Comparison of ENCODE assay signal across 16 mouse cellular contexts in the genomic region with DNA sequence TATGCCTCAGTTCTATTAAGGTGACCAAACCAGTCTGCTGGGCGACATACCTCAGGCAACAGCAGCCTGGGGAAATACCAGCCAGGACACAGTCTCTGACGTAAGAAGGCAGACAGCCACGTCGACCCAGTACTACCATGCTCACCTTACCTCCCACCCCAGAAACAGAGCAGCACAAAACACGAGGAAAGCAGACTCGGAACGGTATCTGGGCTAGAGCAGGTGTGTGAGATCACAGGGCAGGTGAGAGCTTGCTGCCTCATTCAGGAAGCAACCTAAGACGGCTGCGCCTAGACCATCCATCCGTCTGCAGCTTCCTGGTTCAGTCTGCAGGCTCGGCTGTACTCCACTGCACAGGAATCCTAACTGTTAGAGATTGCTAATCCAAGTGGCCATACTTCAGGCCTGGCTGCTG. TPM values are rescaled to one million over a fixed set of nuclear protein-coding genes. Genes with fewer than 3 reads are reported as not detected.
DNase-seq lines count a peak whose midpoint lies in the region; ATAC-seq lines count a peak whose summit lies in the region.
"Had no signal": no experiment of that assay in that cellular context is flagged by ENCODE, and none has a peak within 500 bp of the region (broad histone marks: within the 10 kb centered on the region; RNA-seq: fewer than 3 reads in every experiment).

No protein-coding gene starts in this region.

- peaks cover 56% of the 10 kb centered on the region for H3K4me1 ChIP-seq in limb, embryonic 13.5 days
- peaks cover 22% of the 10 kb centered on the region for H3K4me1 ChIP-seq in limb, embryonic 10.5 days
- peaks cover 12% of the 10 kb centered on the region; the same call in 1 of the 2 replicates for H3K4me1 ChIP-seq in stomach, embryonic 15.5 days
- H3K4me1 ChIP-seq: liver, embryonic 15.5 days had no signal

- no peaks in the 10 kb centered on the region for H3K9me3 ChIP-seq in limb, embryonic 13.5 days
- no peaks in the 10 kb centered on the region for H3K9me3 ChIP-seq in limb, embryonic 10.5 days (replicated peaks)
- no peaks in the 10 kb centered on the region for H3K9me3 ChIP-seq in stomach, embryonic 15.5 days
- H3K9me3 ChIP-seq: forebrain, embryonic 13.5 days; liver, embryonic 15.5 days; midbrain, embryonic 12.5 days had no signal

- ATAC-seq in limb, embryonic 13.5 days (ENCODE audit: low FRiP score, low read depth): no peak
- ATAC-seq in stomach, embryonic 15.5 days (ENCODE audit: insufficient read depth, low FRiP score, low read depth): peak; percentile 50; the same call in 1 of the 2 replicates
- ATAC-seq: forebrain, embryonic 13.5 days had no signal

- H3K9ac ChIP-seq in limb, embryonic 13.5 days: no peak overlapping the region
- H3K9ac ChIP-seq in stomach, embryonic 15.5 days: no peak overlapping the region
- H3K9ac ChIP-seq: forebrain, embryonic 13.5 days; liver, embryonic 15.5 days; midbrain, embryonic 12.5 days had no signal

- 82% methylated on average over 11 of the region's 11 CpGs for WGBS in limb, embryonic 13.5 days
- 84% methylated on average over 11 of the region's 11 CpGs for WGBS in limb, embryonic 10.5 days
- 62% methylated on average over 11 of the region's 11 CpGs for WGBS in stomach, embryonic 15.5 days

- no peaks in the 10 kb centered on the region for H3K27me3 ChIP-seq in limb, embryonic 13.5 days
- no peaks in the 10 kb centered on the region for H3K27me3 ChIP-seq in limb, embryonic 10.5 days (ENCODE audit: low read depth, poor library complexity, severe bottlenecking)
- H3K27me3 ChIP-seq in stomach, embryonic 15.5 days (replicated peaks): no peaks in the 10 kb centered on the region
- H3K27me3 ChIP-seq: forebrain, embryonic 13.5 days; liver, embryonic 15.5 days; midbrain, embryonic 12.5 days had no signal

- no peak for DNase-seq in limb, embryonic 10.5 days (ENCODE audit: low spot score)
- DNase-seq in kidney, adult 18-20 months: peak; percentile 26
- DNase-seq in kidney, postnatal 36 days: peak; percentile 27 to 28
- no peak for DNase-seq in B cell, adult 2 months
- no peak for DNase-seq in adipocyte (ENCODE audit: low spot score)
- DNase-seq in frontal cortex, postnatal 10 days (ENCODE audit: low spot score in 2 of 2): no peak
- DNase-seq: cerebellum, adult 18-20 months; gastrocnemius, postnatal 10 days; thymus, postnatal 14 days had no signal

- H3K4me3 ChIP-seq in limb, embryonic 13.5 days: no peak overlapping the region
- no peak overlapping the region for H3K4me3 ChIP-seq in limb, embryonic 10.5 days
- no peak overlapping the region for H3K4me3 ChIP-seq in stomach, embryonic 15.5 days (replicated peaks)
- H3K4me3 ChIP-seq: forebrain, embryonic 13.5 days; layer of hippocampus, adult 2 months; liver, embryonic 15.5 days; midbrain, embryonic 12.5 days had no signal

- no peaks in the 10 kb centered on the region for H3K36me3 ChIP-seq in limb, embryonic 13.5 days
- H3K36me3 ChIP-seq in limb, embryonic 10.5 days: peaks cover 3% of the 10 kb centered on the region
- H3K36me3 ChIP-seq in stomach, embryonic 15.5 days: no peaks in the 10 kb centered on the region
- H3K36me3 ChIP-seq: G1E; liver, embryonic 15.5 days; midbrain, embryonic 12.5 days had no signal

- H3K4me2 ChIP-seq in limb, embryonic 13.5 days (replicated peaks): no peak overlapping the region
- H3K4me2 ChIP-seq in stomach, embryonic 15.5 days: no peak overlapping the region
- H3K4me2 ChIP-seq: forebrain, embryonic 13.5 days; liver, embryonic 15.5 days; midbrain, embryonic 12.5 days had no signal

- H3K27ac ChIP-seq in limb, embryonic 13.5 days: peak overlapping the region; percentile 10; the same call in 1 of the 2 replicates
- H3K27ac ChIP-seq in limb, embryonic 10.5 days: no peak overlapping the region
- peak overlapping the region; percentile 63 for H3K27ac ChIP-seq in stomach, embryonic 15.5 days
- H3K27ac ChIP-seq: forebrain, embryonic 13.5 days; liver, embryonic 15.5 days; midbrain, embryonic 12.5 days had no signal

RNA-seq across cellular contexts. Expression of a gene that starts 45.4 kb away (rescaled TPM):
- 46.1 and 55.0 TPM in 2 replicates for polyA plus RNA-seq in limb, embryonic 13.5 days (2015; fragmentation: Nextera tagmentation; extraction: Ambion mirVana)
- 23.8 and 30.8 TPM in 2 replicates for polyA plus RNA-seq in limb, embryonic 10.5 days (2016; fragmentation: Nextera tagmentation; extraction: Ambion mirVana)
- 19.1 and 19.5 TPM in 2 replicates for polyA plus RNA-seq in stomach, embryonic 15.5 days (2015; fragmentation: Nextera tagmentation; extraction: Ambion mirVana)

Comparison
In these comparisons a context has a peak if more than half of its experiments do, and no peak if none do; other contexts are left out.
1. DNase-seq: peak in kidney, adult 18-20 months (single experiment) and kidney, postnatal 36 days (2 of 2); none in limb, embryonic 10.5 days (single experiment), B cell, adult 2 months (0 of 2), adipocyte (single experiment) and frontal cortex, postnatal 10 days (0 of 2).